Comparison of ENCODE assay signal across 28 mouse cellular contexts in genomic region chr10:39527113-39527512, GRCm38 (mm10).
DNase-seq lines count a peak whose midpoint lies in the region; ATAC-seq lines count a peak whose summit lies in the region.
"Had no signal": no experiment of that assay in that cellular context is flagged by ENCODE, and none has a peak within 500 bp of the region (broad histone marks: within the 10 kb centered on the region; RNA-seq: fewer than 3 reads in every experiment).

No protein-coding gene starts in this region.

- no peak overlapping the region for H3K4me2 ChIP-seq in hindbrain, embryonic 14.5 days (replicated peaks)
- H3K4me2 ChIP-seq in midbrain, embryonic 15.5 days: no peak overlapping the region
- H3K4me2 ChIP-seq in midbrain, embryonic 11.5 days: no peak overlapping the region
- no peak overlapping the region for H3K4me2 ChIP-seq in embryonic facial prominence, embryonic 12.5 days (replicated peaks)
- no peak overlapping the region for H3K4me2 ChIP-seq in neural tube, embryonic 15.5 days
- H3K4me2 ChIP-seq: liver, embryonic 12.5 days had no signal

- no peaks in the 10 kb centered on the region for H3K9me3 ChIP-seq in hindbrain, embryonic 14.5 days (ENCODE audit: control insufficient read depth, low read length)
- H3K9me3 ChIP-seq in hindbrain, embryonic 10.5 days: no peaks in the 10 kb centered on the region
- no peaks in the 10 kb centered on the region for H3K9me3 ChIP-seq in midbrain, embryonic 15.5 days
- no peaks in the 10 kb centered on the region for H3K9me3 ChIP-seq in midbrain, embryonic 11.5 days (ENCODE audit: control insufficient read depth, low read length)
- no peaks in the 10 kb centered on the region for H3K9me3 ChIP-seq in embryonic facial prominence, embryonic 12.5 days
- no peaks in the 10 kb centered on the region for H3K9me3 ChIP-seq in neural tube, embryonic 15.5 days (replicated peaks)
- H3K9me3 ChIP-seq: heart, embryonic 10.5 days; liver, embryonic 12.5 days had no signal

- DNase-seq in hindbrain, embryonic 14.5 days (ENCODE audit: low spot score): no peak
- no peak for DNase-seq in hindbrain, embryonic 10.5 days (ENCODE audit: low spot score)
- no peak for DNase-seq in midbrain, embryonic 11.5 days (ENCODE audit: low spot score, missing footprints)
- no peak for DNase-seq in kidney, adult 11 months
- DNase-seq in thymus, postnatal 14 days: no peak
- DNase-seq: adrenal gland, adult 8-10 months; B cell, adult 2 months; cerebellum, adult 2 months; cerebellum, postnatal 14 days; gastrocnemius, postnatal 10 days; heart, postnatal 36 days; kidney, adult 8-10 months; kidney, postnatal 4 days; layer of hippocampus, postnatal 36 days; left cerebral cortex, postnatal 4 days; liver, postnatal 0 days; right cerebral cortex, adult 18-20 months; spleen, adult 18-20 months had no signal

- H3K4me1 ChIP-seq in hindbrain, embryonic 14.5 days (replicated peaks; ENCODE audit: control insufficient read depth, insufficient read depth, low read length): peaks cover 46% of the 10 kb centered on the region
- peaks cover 35% of the 10 kb centered on the region for H3K4me1 ChIP-seq in hindbrain, embryonic 10.5 days (replicated peaks)
- H3K4me1 ChIP-seq in midbrain, embryonic 15.5 days: peaks cover 48% of the 10 kb centered on the region
- peaks cover 13% of the 10 kb centered on the region for H3K4me1 ChIP-seq in midbrain, embryonic 11.5 days (ENCODE audit: control insufficient read depth, insufficient read depth, low read length)
- peaks cover 32% of the 10 kb centered on the region for H3K4me1 ChIP-seq in embryonic facial prominence, embryonic 12.5 days
- H3K4me1 ChIP-seq in neural tube, embryonic 15.5 days: peaks cover 54% of the 10 kb centered on the region
- H3K4me1 ChIP-seq: liver, embryonic 12.5 days had no signal

- no peak overlapping the region for H3K4me3 ChIP-seq in hindbrain, embryonic 14.5 days (replicated peaks; ENCODE audit: low read length)
- no peak overlapping the region for H3K4me3 ChIP-seq in hindbrain, embryonic 10.5 days
- H3K4me3 ChIP-seq in midbrain, embryonic 15.5 days: no peak overlapping the region
- H3K4me3 ChIP-seq in midbrain, embryonic 11.5 days (ENCODE audit: low read depth, low read length): no peak overlapping the region
- no peak overlapping the region for H3K4me3 ChIP-seq in embryonic facial prominence, embryonic 12.5 days
- no peak overlapping the region for H3K4me3 ChIP-seq in neural tube, embryonic 15.5 days (replicated peaks)
- H3K4me3 ChIP-seq: heart, embryonic 10.5 days; liver, embryonic 12.5 days; myocyte had no signal

- peaks cover 56% of the 10 kb centered on the region for H3K36me3 ChIP-seq in hindbrain, embryonic 14.5 days (replicated peaks; ENCODE audit: control insufficient read depth, insufficient read depth)
- peaks cover 58% of the 10 kb centered on the region for H3K36me3 ChIP-seq in hindbrain, embryonic 10.5 days
- peaks cover 4% of the 10 kb centered on the region; the same call in 1 of the 2 replicates for H3K36me3 ChIP-seq in midbrain, embryonic 15.5 days (replicated peaks)
- peaks cover 2% of the 10 kb centered on the region; the same call in 1 of the 2 replicates for H3K36me3 ChIP-seq in midbrain, embryonic 11.5 days (ENCODE audit: control insufficient read depth, insufficient read depth, low read length)
- H3K36me3 ChIP-seq in embryonic facial prominence, embryonic 12.5 days: peaks cover 8% of the 10 kb centered on the region
- H3K36me3 ChIP-seq in neural tube, embryonic 15.5 days: peaks cover 27% of the 10 kb centered on the region

- no peak overlapping the region for H3K9ac ChIP-seq in hindbrain, embryonic 14.5 days
- H3K9ac ChIP-seq in midbrain, embryonic 15.5 days: no peak overlapping the region
- no peak overlapping the region for H3K9ac ChIP-seq in midbrain, embryonic 11.5 days (ENCODE audit: low read length)
- H3K9ac ChIP-seq in embryonic facial prominence, embryonic 12.5 days: no peak overlapping the region
- no peak overlapping the region for H3K9ac ChIP-seq in neural tube, embryonic 15.5 days (replicated peaks)
- H3K9ac ChIP-seq: liver, embryonic 12.5 days; liver, postnatal 0 days had no signal

- 36% methylated on average over 5 of the region's 5 CpGs for WGBS in hindbrain, embryonic 14.5 days
- WGBS in hindbrain, embryonic 10.5 days: 21% methylated on average over 5 of the region's 5 CpGs
- 17% methylated on average over 5 of the region's 5 CpGs for WGBS in midbrain, embryonic 15.5 days
- WGBS in midbrain, embryonic 11.5 days: 18% methylated on average over 5 of the region's 5 CpGs
- WGBS in embryonic facial prominence, embryonic 12.5 days: 21% methylated on average over 3 of the region's 5 CpGs
- 40% methylated on average over 5 of the region's 5 CpGs for WGBS in neural tube, embryonic 15.5 days

- no peaks in the 10 kb centered on the region for H3K27me3 ChIP-seq in hindbrain, embryonic 14.5 days (ENCODE audit: control insufficient read depth, insufficient read depth, low read length)
- no peaks in the 10 kb centered on the region for H3K27me3 ChIP-seq in hindbrain, embryonic 10.5 days (ENCODE audit: insufficient read depth, poor library complexity, severe bottlenecking)
- no peaks in the 10 kb centered on the region for H3K27me3 ChIP-seq in midbrain, embryonic 15.5 days (replicated peaks)
- no peaks in the 10 kb centered on the region for H3K27me3 ChIP-seq in midbrain, embryonic 11.5 days (ENCODE audit: control insufficient read depth, insufficient read depth, low read length)
- H3K27me3 ChIP-seq in embryonic facial prominence, embryonic 12.5 days: no peaks in the 10 kb centered on the region
- H3K27me3 ChIP-seq in neural tube, embryonic 15.5 days (replicated peaks): no peaks in the 10 kb centered on the region
- H3K27me3 ChIP-seq: liver, embryonic 12.5 days had no signal

- H3K27ac ChIP-seq in hindbrain, embryonic 14.5 days: 0 out of 2 replicates have a peak overlapping the region, but pooled peaks have one; percentile 38
- H3K27ac ChIP-seq in hindbrain, embryonic 10.5 days: no peak overlapping the region; the same call in 1 of the 2 replicates
- peak overlapping the region; percentile 26; the same call in 1 of the 2 replicates for H3K27ac ChIP-seq in midbrain, embryonic 15.5 days
- H3K27ac ChIP-seq in midbrain, embryonic 11.5 days (ENCODE audit: low read depth, low read length): no peak overlapping the region
- H3K27ac ChIP-seq in embryonic facial prominence, embryonic 12.5 days: peak overlapping the region; percentile 18; the same call in 1 of the 2 replicates
- H3K27ac ChIP-seq in neural tube, embryonic 15.5 days (replicated peaks): peak overlapping the region; percentile 62; the same call in 1 of the 2 replicates
- H3K27ac ChIP-seq: heart, embryonic 10.5 days; kidney, postnatal 0 days; liver, embryonic 12.5 days; macrophage had no signal

- ATAC-seq in hindbrain, embryonic 14.5 days (ENCODE audit: low FRiP score): no peak
- no peak for ATAC-seq in midbrain, embryonic 15.5 days (replicated peaks)
- no peak for ATAC-seq in midbrain, embryonic 11.5 days (ENCODE audit: low FRiP score)
- no peak for ATAC-seq in embryonic facial prominence, embryonic 12.5 days (ENCODE audit: insufficient number of reproducible peaks, insufficient read depth, low FRiP score, low TSS enrichment)
- ATAC-seq in neural tube, embryonic 15.5 days (ENCODE audit: low FRiP score): no peak
- ATAC-seq: inflammation-experienced regulatory T-cells, adult 6 months; liver, embryonic 12.5 days; liver, postnatal 0 days; lung, postnatal 0 days had no signal

Comparison
In these comparisons a context has a peak if more than half of its experiments do, and no peak if none do; other contexts are left out.
1. H3K27ac ChIP-seq: peak in hindbrain, embryonic 14.5 days (single experiment), midbrain, embryonic 15.5 days (single experiment), embryonic facial prominence, embryonic 12.5 days (single experiment) and neural tube, embryonic 15.5 days (single experiment); none in hindbrain, embryonic 10.5 days (single experiment) and midbrain, embryonic 11.5 days (single experiment).